Mouse (Mus musculus) macrophage (primary cell): ENCODE results near the gene Dpysl5. TPM values are rescaled to one million over a fixed set of nuclear protein-coding genes. Genes with fewer than 3 reads are reported as not detected.
"Not testable (repeated sequence)": the region's sequence is repeated elsewhere in the genome, so short reads cannot be mapped to it uniquely, and the experiment has no call there.

Experiments
- H3K27ac ChIP-seq: fragments of 350-480 bp; formaldehyde crosslinking; 2 replicates; pipeline ENCODE4 v1.9.0; 2021
- H3K36me3 ChIP-seq: fragments of 350-480 bp; formaldehyde crosslinking; 2 replicates; pipeline ENCODE4 v1.9.0; 2021; ENCODE audit errors: inconsistent target
- H3K4me3 ChIP-seq: fragments of 350-480 bp; formaldehyde crosslinking; 2 replicates; pipeline ENCODE4 v1.9.0; 2021; ENCODE audit errors: inconsistent target
- H3K79me2 ChIP-seq: fragments of 350-480 bp; formaldehyde crosslinking; 2 replicates; pipeline ENCODE4 v1.9.0; 2021; ENCODE audit errors: inconsistent target
- WGBS: methylation state at CpG from one replicate; pipeline ENCODE4 v1.1.7; 2026; ENCODE audit warnings: inconsistent platforms; ENCODE audit not compliant: missing documents; 5-methylcytosine and 5-hydroxymethylcytosine counted together
- polyA plus RNA-seq: library from polyadenylated mRNA; stranded (reverse); fragments of 250-400 nt; gene quantifications from 3 replicates; pipeline ENCODE4 v1.2.4, GENCODE M21; 2018; ENCODE audit warnings: inconsistent platforms
- total RNA-seq, 78 experiments: library from RNA; depleted of rRNA; stranded (reverse); fragments of 250-400 nt; gene quantifications; 1 replicate in 9 of 78; 2 replicates in 24 of 78; 3 replicates in 43 of 78; 4 replicates in 2 of 78; pipeline ENCODE4 v1.2.4; 2018; ENCODE audit warnings: inconsistent platforms in 56 of 78

Dpysl5 gene
- not detected for total RNA-seq (2018; cell fraction: chromatin; rRNA removed)
- total RNA-seq (2018; cell fraction: cytosol; rRNA removed) = not detected
- not detected for total RNA-seq (2018; cell fraction: nucleus; rRNA removed)
- polyA plus RNA-seq = not detected in 3 replicates

GRCm38 (mm10) chr5:30711147-30712001 lies at the start of gene Dpysl5:
Gene Dpysl5 (plus strand): TSS chr5:30711564.
- Histone ChIP-seq H3K27ac (no peak within 1 kb of the TSS), H3K36me3 (no peaks in the 10 kb centered on the region), H3K4me3 (no peak within 1 kb of the TSS), H3K79me2 (no peaks in the 10 kb centered on the region)
- WGBS = 3% methylated on average over 69 of the region's 71 CpGs

GRCm38 (mm10) chr5:30665360-30665759 lies 46.0 kb upstream of the Dpysl5 start:
- Histone ChIP-seq H3K27ac (peak overlapping the region; percentile 90), H3K36me3 (no peaks in the 10 kb centered on the region), H3K79me2 (peaks cover 35% of the 10 kb centered on the region), H3K4me3 (no peak overlapping the region)
- WGBS = 94% methylated on average over 8 of the region's 9 CpGs

GRCm38 (mm10) chr5:30665968-30666367 lies 45.4 kb upstream of the Dpysl5 start:
- Histone ChIP-seq H3K36me3 (no peaks in the 10 kb centered on the region), H3K79me2 (peaks cover 41% of the 10 kb centered on the region), H3K27ac (peak overlapping the region; percentile 90), H3K4me3 (peak overlapping the region; percentile 94; the same call in 1 of the 2 replicates)
- 8% methylated on average over 6 of the region's 6 CpGs for WGBS

GRCm38 (mm10) chr5:30666391-30667195 lies 44.8 kb upstream of the Dpysl5 start, which contains the start of gene Cenpa:
Gene Cenpa (plus strand): TSS chr5:30666777.
- H3K27ac ChIP-seq = peak within 1 kb of the TSS; percentile 90
- WGBS = 2% methylated on average over 40 of the region's 40 CpGs
- H3K4me3 ChIP-seq = peak within 1 kb of the TSS; percentile 94

GRCm38 (mm10) chr5:30667215-30667614 lies 44.1 kb upstream of the Dpysl5 start:
- H3K36me3 ChIP-seq = no peaks in the 10 kb centered on the region
- peak overlapping the region; percentile 94 for H3K4me3 ChIP-seq
- peaks cover 54% of the 10 kb centered on the region for H3K79me2 ChIP-seq
- WGBS = 0% methylated on average over 13 of the region's 13 CpGs
- H3K27ac ChIP-seq = peak overlapping the region; percentile 82

More at GRCm38 (mm10) chr5:30666391-30667195, 44.8 kb upstream of the Dpysl5 start, which contains the start of gene Cenpa:
- Histone ChIP-seq H3K79me2 (peaks cover 47% of the 10 kb centered on the region), H3K36me3 (no peaks in the 10 kb centered on the region)

GRCm38 (mm10) chr5:30667686-30668085 lies 43.7 kb upstream of the Dpysl5 start:
- 8% methylated on average over 3 of the region's 3 CpGs for WGBS
- Histone ChIP-seq H3K4me3 (peak overlapping the region; percentile 94), H3K79me2 (peaks cover 58% of the 10 kb centered on the region), H3K27ac (peak overlapping the region; percentile 82), H3K36me3 (peaks cover 4% of the 10 kb centered on the region; the same call in 1 of the 2 replicates)

- H3K79me2 ChIP-seq = peaks cover 58% of the 10 kb centered on the region
- H3K27ac ChIP-seq = no peak overlapping the region
- peaks cover 16% of the 10 kb centered on the region for H3K36me3 ChIP-seq
- WGBS = 98% methylated on average over 9 of the region's 9 CpGs
- H3K4me3 ChIP-seq = peak overlapping the region; percentile 94; the same call in 1 of the 2 replicates
These were observed 42.5 kb upstream of the Dpysl5 start for GRCm38 (mm10) chr5:30668637-30669495.

- Histone ChIP-seq H3K79me2 (peaks cover 58% of the 10 kb centered on the region), H3K4me3 (no peak overlapping the region), H3K27ac (no peak overlapping the region), H3K36me3 (peaks cover 19% of the 10 kb centered on the region)
- 96% methylated on average over 3 of the region's 3 CpGs for whole genome bisulfite sequencing
These were observed 41.9 kb upstream of the Dpysl5 start for GRCm38 (mm10) chr5:30669496-30669830.

GRCm38 (mm10) chr5:30670091-30670490 lies 41.3 kb upstream of the Dpysl5 start:
- H3K36me3 ChIP-seq = peaks cover 24% of the 10 kb centered on the region

GRCm38 (mm10) chr5:30674001-30674400 lies 37.4 kb upstream of the Dpysl5 start:
- H3K36me3 ChIP-seq = peaks cover 30% of the 10 kb centered on the region
- no peak overlapping the region for H3K4me3 ChIP-seq
- peaks cover 37% of the 10 kb centered on the region for H3K79me2 ChIP-seq
- 97% methylated on average over 7 of the region's 7 CpGs for WGBS
- no peak overlapping the region for H3K27ac ChIP-seq

More at GRCm38 (mm10) chr5:30670091-30670490, 41.3 kb upstream of the Dpysl5 start:
- 87% methylated on average over 7 of the region's 7 CpGs for WGBS
- Histone ChIP-seq H3K4me3 (no peak overlapping the region), H3K27ac (no peak overlapping the region), H3K79me2 (peaks cover 58% of the 10 kb centered on the region)

- peaks cover 9% of the 10 kb centered on the region; the same call in 1 of the 2 replicates for H3K79me2 ChIP-seq
- H3K4me3 ChIP-seq = no peak overlapping the region
- WGBS = 95% methylated on average over 7 of the region's 7 CpGs
- peaks cover 30% of the 10 kb centered on the region for H3K36me3 ChIP-seq
- H3K27ac ChIP-seq = no peak overlapping the region
These were observed 34.6 kb upstream of the Dpysl5 start for GRCm38 (mm10) chr5:30676800-30677199.

GRCm38 (mm10) chr5:30678069-30678468 lies 33.3 kb upstream of the Dpysl5 start:
- H3K4me3 ChIP-seq, H3K27ac ChIP-seq, H3K79me2 ChIP-seq: not testable (repeated sequence)
- WGBS = 90% methylated on average over 3 of the region's 3 CpGs
- H3K36me3 ChIP-seq = peaks cover 23% of the 10 kb centered on the region

GRCm38 (mm10) chr5:30678722-30679296 lies 32.6 kb upstream of the Dpysl5 start:
- no peak overlapping the region for H3K4me3 ChIP-seq
- H3K79me2 ChIP-seq = no peaks in the 10 kb centered on the region
- no peak overlapping the region for H3K27ac ChIP-seq
- peaks cover 15% of the 10 kb centered on the region for H3K36me3 ChIP-seq
- 100% methylated on average over 4 of the region's 4 CpGs for WGBS
